Mouse (Mus musculus): Measurements from ENCODE around the gene Dnajc25. TPM values are rescaled to one million over a fixed set of nuclear protein-coding genes. Genes with fewer than 3 reads are reported as not detected.

Dnajc25 gene
- polyA plus RNA-seq, 1 experiment from 2014 or later, result 8.2 TPM

DNA sequence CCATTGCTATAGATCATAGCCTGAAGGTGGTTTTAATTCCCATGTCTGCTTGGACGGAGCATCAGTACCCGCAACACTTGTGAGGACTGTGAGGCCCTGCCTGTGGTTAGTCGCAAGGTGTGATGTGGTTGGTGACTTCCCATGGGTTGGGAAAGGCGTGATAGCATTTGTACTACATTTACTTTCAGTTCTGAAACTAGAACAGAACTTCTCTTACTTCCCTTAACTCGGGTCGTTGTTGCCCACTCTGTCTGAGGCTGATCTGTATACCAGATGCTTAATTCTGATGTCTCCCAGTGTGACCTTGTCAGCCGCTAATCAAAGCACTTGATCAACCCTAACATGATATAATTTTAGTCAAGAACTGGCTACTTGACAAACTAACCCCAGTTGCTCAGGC lies 14.3 kb downstream of the Dnajc25 start:
- H3K27ac ChIP-seq (replicated peaks), result no peak overlapping the region
- peaks cover 34% of the 10 kb centered on the region for H3K4me1 ChIP-seq
- DNase-seq (ENCODE audit: low spot score), result no peak
- 89% methylated on average over 7 of the region's 7 CpGs for WGBS
- no peaks in the 10 kb centered on the region for H3K9me3 ChIP-seq
- no peak overlapping the region for H3K4me3 ChIP-seq
- H3K27me3 ChIP-seq (replicated peaks; ENCODE audit: low read depth, poor library complexity, severe bottlenecking), result no peaks in the 10 kb centered on the region
- H3K36me3 ChIP-seq (replicated peaks), result peaks cover 5% of the 10 kb centered on the region; the same call in 1 of the 2 replicates

- Histone ChIP-seq H3K36me3 (replicated peaks) (peaks cover 6% of the 10 kb centered on the region; the same call in 1 of the 2 replicates), H3K4me3 (no peak overlapping the region), H3K27me3 (replicated peaks; ENCODE audit: low read depth, poor library complexity, severe bottlenecking) (no peaks in the 10 kb centered on the region), H3K27ac (replicated peaks) (no peak overlapping the region), H3K9me3 (no peaks in the 10 kb centered on the region), H3K4me1 (peaks cover 29% of the 10 kb centered on the region)
- 76% methylated on average over 4 of the region's 4 CpGs for WGBS
- no peak for DNase-seq (ENCODE audit: low spot score)
These were observed 14.8 kb downstream of the Dnajc25 start for GRCm38 (mm10) chr4:59009696-59010095.

- Histone ChIP-seq H3K4me1 (peaks cover 12% of the 10 kb centered on the region), H3K27me3 (replicated peaks; ENCODE audit: low read depth, poor library complexity, severe bottlenecking) (no peaks in the 10 kb centered on the region), H3K36me3 (replicated peaks) (peaks cover 11% of the 10 kb centered on the region), H3K27ac (replicated peaks) (no peak overlapping the region), H3K4me3 (no peak overlapping the region), H3K9me3 (no peaks in the 10 kb centered on the region)
- no peak for DNase-seq (ENCODE audit: low spot score)
- 84% methylated on average over 3 of the region's 3 CpGs for WGBS
These were observed 16.6 kb downstream of the Dnajc25 start for GRCm38 (mm10) chr4:59011446-59011845.

DNA sequence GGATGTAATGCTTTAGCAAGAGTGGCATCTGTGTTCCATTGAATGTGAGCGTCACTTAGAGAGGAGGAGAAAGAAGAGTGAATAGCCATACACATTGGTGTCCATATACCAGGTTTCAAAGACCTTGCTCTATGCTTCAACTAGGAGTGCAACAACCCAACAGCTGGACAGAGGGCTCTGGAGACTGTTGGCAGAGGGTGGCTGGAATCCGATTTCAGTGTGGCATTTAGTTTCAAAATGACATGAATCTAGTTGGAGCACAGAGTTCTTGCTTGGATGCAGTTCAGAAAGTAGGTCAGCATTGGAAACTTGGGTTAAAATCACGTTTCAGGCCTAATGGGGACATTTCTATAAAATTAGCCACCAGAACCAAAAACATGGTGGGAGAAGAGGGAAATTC lies 20.3 kb downstream of the Dnajc25 start:
- Histone ChIP-seq H3K4me3 (no peak overlapping the region), H3K9me3 (no peaks in the 10 kb centered on the region), H3K27ac (replicated peaks) (no peak overlapping the region), H3K4me1 (no peaks in the 10 kb centered on the region), H3K27me3 (replicated peaks; ENCODE audit: low read depth, poor library complexity, severe bottlenecking) (no peaks in the 10 kb centered on the region), H3K36me3 (replicated peaks) (peaks cover 37% of the 10 kb centered on the region)
- WGBS, result 86% methylated on average over 3 of the region's 3 CpGs
- DNase-seq (ENCODE audit: low spot score), result no peak

DNA sequence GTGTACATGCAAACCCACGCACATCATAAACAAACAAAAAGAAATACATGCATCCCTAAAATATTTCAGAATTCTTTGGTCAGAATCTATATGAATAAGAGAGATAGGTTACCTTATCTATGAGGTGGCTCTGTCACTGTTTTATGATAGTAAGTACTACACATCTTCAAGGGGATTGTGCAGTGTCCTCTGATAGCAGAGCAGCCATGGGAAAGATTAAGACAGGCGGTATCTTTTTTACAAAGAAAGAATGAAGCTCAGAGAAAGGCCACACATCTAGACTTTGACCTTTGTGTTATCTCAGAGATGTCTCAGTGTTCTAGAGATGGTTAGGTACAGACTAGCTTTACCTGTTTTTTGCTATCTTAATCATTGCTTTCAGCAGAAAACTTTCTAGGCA lies 22.1 kb downstream of the Dnajc25 start:
- Histone ChIP-seq H3K27me3 (replicated peaks; ENCODE audit: low read depth, poor library complexity, severe bottlenecking) (no peaks in the 10 kb centered on the region), H3K4me1 (no peaks in the 10 kb centered on the region), H3K9me3 (no peaks in the 10 kb centered on the region), H3K4me3 (no peak overlapping the region), H3K36me3 (replicated peaks) (peaks cover 50% of the 10 kb centered on the region), H3K27ac (replicated peaks) (no peak overlapping the region)
- no peak for DNase-seq (ENCODE audit: low spot score)
- WGBS, result 92% methylated on average over 2 of the region's 2 CpGs

DNA sequence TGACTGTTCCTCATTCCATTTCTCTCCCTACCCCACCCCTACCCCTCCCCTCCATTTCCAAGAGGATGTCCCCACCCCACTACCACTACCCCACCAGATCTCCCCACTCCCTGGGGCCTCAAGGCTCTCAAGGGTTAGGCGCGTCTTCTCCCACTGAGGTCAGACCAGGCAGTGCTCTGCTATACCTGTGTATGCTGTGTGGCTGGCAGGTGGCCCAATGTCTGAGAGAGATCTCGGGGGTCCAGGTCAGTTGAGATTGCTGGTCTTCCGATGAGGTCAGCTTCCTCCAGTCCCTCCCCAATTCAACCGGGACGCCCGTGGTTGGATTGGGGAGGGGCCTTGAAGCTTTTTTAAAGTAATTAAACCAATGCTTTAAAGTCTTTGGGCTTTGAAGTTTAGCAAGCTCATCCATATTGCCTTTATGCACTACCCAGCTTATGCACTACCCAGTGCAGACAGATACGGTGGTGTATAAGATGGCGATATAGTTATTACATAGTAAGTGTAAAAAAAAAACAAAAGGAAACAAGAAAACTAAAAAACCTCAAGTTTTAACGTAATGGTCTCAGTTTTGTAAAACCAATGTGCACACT lies 39.6 kb downstream of the Dnajc25 start:
- H3K9me3 ChIP-seq, result peaks cover 8% of the 10 kb centered on the region; the same call in 1 of the 2 replicates
- peak overlapping the region; percentile 83 for H3K4me3 ChIP-seq
- H3K27me3 ChIP-seq (replicated peaks; ENCODE audit: low read depth, poor library complexity, severe bottlenecking), result no peaks in the 10 kb centered on the region
- no peak overlapping the region for H3K27ac ChIP-seq (replicated peaks)
- DNase-seq (ENCODE audit: low spot score), result no peak
- H3K4me1 ChIP-seq, result peaks cover 10% of the 10 kb centered on the region; the same call in 1 of the 2 replicates
- peaks cover 13% of the 10 kb centered on the region for H3K36me3 ChIP-seq (replicated peaks)
- 82% methylated on average over 10 of the region's 10 CpGs for WGBS

DNA sequence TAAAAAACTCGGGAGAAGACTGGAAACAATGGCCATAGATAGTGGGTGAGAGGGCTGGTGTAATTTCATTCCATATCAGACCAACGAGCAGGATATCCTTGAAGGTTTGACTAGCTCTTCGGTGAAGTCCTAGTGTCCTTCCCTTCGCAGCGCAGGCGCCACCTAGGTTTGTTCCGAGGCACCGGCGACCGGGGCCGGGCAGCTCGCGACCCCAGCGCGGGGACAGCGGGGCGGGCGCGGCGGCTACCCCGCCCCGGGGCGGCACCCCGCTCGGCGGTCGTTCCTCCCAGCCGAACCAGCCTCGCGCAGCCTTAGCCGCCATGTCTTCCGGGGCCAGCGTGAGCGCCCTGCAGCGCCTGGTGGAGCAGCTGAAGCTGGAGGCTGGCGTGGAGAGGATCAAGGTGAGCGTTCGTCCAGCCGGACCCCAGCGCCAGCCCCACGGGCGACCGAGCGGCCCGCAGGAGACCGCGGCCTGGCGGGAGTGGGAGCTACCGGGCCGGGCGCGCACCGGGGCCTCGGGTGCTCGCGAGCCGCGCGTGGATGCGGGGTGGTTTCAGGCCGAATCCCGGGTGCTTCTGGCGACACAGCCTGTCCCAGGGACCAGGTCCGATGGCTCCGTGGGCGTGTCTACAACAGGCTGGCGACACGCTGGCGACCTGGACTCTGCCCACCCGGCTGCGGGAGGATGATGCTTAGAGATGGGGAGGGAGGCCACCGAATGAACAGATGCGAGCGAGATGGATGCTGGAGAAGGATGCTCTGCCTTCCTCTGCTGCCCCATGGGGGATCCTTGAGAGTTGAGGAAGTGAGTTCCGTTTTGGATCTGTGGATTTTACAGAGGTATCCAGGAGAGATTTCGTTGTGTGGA lies 40.3 kb downstream of the Dnajc25 start, which contains the start of gene Gng10:
Gene Gng10, plus strand, starts transcription at position 171 of the 868 bp plus-strand sequence.
- Histone ChIP-seq H3K27ac (replicated peaks) (peak within 1 kb of the TSS; percentile 93), H3K4me1 (peaks cover 10% of the 10 kb centered on the region; the same call in 1 of the 2 replicates), H3K36me3 (replicated peaks) (peaks cover 20% of the 10 kb centered on the region), H3K4me3 (peak within 1 kb of the TSS; percentile 83), H3K27me3 (replicated peaks; ENCODE audit: low read depth, poor library complexity, severe bottlenecking) (no peaks in the 10 kb centered on the region), H3K9me3 (peaks cover 6% of the 10 kb centered on the region; the same call in 1 of the 2 replicates)
- WGBS, result 6% methylated on average over 76 of the region's 76 CpGs
- DNase-seq (ENCODE audit: low spot score), result peak; percentile 77

DNA sequence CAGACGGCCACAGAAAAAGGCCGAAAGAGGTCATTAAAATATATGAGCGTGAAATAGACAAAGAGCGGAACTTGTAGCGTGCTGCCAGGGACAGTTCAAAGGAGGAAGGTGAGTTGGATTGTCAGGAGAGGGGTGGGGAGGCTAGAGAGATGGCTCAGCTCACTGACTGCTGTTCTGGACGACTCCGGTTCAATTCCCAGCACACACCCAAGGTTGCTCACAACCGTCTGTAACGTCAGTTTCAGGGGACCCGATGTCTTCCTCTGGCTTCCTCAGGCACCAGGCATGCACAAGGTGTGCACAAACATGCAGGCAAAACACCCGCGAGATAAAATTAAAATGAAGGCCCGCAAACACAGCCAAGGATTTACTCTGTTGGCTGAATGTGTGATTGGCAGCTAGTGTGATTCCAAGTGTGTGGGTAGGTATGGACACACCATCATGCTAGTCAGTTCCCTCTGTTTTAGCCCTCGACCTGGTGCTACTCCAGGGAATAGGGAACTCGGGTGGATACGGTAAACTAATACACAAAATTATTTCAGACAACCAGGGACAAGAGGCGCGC lies 41.0 kb downstream of the Dnajc25 start:
- Histone ChIP-seq H3K27ac (replicated peaks) (peak overlapping the region; percentile 93), H3K27me3 (replicated peaks; ENCODE audit: low read depth, poor library complexity, severe bottlenecking) (no peaks in the 10 kb centered on the region), H3K9me3 (peaks cover 6% of the 10 kb centered on the region; the same call in 1 of the 2 replicates), H3K4me1 (peaks cover 10% of the 10 kb centered on the region; the same call in 1 of the 2 replicates), H3K4me3 (peak overlapping the region; percentile 83), H3K36me3 (replicated peaks) (peaks cover 27% of the 10 kb centered on the region)
- 57% methylated on average over 18 of the region's 18 CpGs for WGBS
- DNase-seq (ENCODE audit: low spot score), result peak; percentile 27

DNA sequence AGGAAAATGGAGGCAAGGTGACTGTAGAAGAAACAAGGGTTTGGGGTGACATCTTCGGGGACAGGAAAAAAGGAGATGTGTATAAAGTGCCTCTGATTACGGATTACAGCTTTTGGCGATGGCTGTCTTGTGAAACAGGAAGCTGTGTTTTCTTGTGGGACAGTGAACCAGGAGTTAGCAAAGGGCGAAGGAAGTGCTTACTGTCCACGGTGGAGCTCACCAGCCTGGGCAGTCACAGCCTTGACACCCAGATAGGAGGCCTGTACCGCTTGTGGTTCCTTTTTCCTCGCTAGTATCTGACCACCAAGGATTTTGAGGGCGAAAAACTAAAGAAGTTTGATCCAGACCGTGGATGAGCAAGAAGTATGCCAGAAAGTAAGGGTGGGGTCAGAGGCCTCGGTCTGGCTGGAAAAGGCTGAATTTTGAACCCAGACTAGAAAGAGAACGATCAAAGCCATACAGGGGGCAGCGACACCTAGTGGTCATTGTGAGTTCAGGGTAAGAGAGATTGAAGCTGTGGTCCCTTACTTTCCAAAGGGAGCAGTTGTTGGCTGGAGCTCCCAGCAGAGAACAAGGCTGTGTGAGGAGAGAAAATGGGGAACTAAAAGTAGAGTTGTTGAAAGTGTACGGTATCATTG lies 41.7 kb downstream of the Dnajc25 start:
- peaks cover 6% of the 10 kb centered on the region; the same call in 1 of the 2 replicates for H3K9me3 ChIP-seq
- no peak overlapping the region for H3K27ac ChIP-seq (replicated peaks)
- H3K27me3 ChIP-seq (replicated peaks; ENCODE audit: low read depth, poor library complexity, severe bottlenecking), result no peaks in the 10 kb centered on the region
- DNase-seq (ENCODE audit: low spot score), result peak; percentile 82
- peaks cover 30% of the 10 kb centered on the region for H3K36me3 ChIP-seq (replicated peaks)
- H3K4me3 ChIP-seq, result no peak overlapping the region
- peaks cover 10% of the 10 kb centered on the region; the same call in 1 of the 2 replicates for H3K4me1 ChIP-seq
- 46% methylated on average over 13 of the region's 13 CpGs for WGBS

GRCm38 (mm10) chr4:59037525-59037924 lies 42.7 kb downstream of the Dnajc25 start:
- peaks cover 10% of the 10 kb centered on the region; the same call in 1 of the 2 replicates for H3K4me1 ChIP-seq
- no peak overlapping the region for H3K4me3 ChIP-seq
- 84% methylated on average over 3 of the region's 3 CpGs for WGBS
- no peak overlapping the region for H3K27ac ChIP-seq (replicated peaks)
- peaks cover 6% of the 10 kb centered on the region; the same call in 1 of the 2 replicates for H3K9me3 ChIP-seq
- no peaks in the 10 kb centered on the region for H3K27me3 ChIP-seq (replicated peaks; ENCODE audit: low read depth, poor library complexity, severe bottlenecking)
- H3K36me3 ChIP-seq (replicated peaks), result peaks cover 34% of the 10 kb centered on the region
- no peak for DNase-seq (ENCODE audit: low spot score)

GRCm38 (mm10) chr4:59040397-59041287 lies 45.8 kb downstream of the Dnajc25 start:
- H3K27ac ChIP-seq (replicated peaks), result no peak overlapping the region
- no peaks in the 10 kb centered on the region for H3K9me3 ChIP-seq
- no peak overlapping the region for H3K4me3 ChIP-seq
- 91% methylated on average over 11 of the region's 11 CpGs for WGBS
- peaks cover 39% of the 10 kb centered on the region for H3K36me3 ChIP-seq (replicated peaks)
- peaks cover 8% of the 10 kb centered on the region; the same call in 1 of the 2 replicates for H3K4me1 ChIP-seq
- no peaks in the 10 kb centered on the region for H3K27me3 ChIP-seq (replicated peaks; ENCODE audit: low read depth, poor library complexity, severe bottlenecking)
- DNase-seq (ENCODE audit: low spot score), result no peak
